ENCODE assay signal across 14 mouse cellular contexts in the genomic region with DNA sequence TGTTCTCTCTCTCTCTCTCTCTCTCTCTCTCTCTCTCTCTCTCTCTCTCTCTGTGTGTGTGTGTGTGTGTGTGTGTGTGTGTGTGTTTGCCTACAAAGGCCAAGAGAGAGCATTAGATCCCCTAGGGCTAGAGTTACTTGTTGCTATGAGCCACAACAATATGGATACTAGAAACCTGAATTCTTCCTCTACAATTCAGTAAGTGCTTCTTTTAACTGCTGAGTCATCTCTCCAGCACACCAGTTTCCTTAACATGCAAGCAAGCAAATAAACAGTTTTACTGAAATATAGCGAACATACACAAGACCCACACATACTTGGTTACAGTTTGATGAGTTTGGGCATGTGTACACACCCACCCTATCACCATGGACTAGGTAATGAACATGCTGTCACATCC.
DNase-seq lines count a peak whose midpoint lies in the region; ATAC-seq lines count a peak whose summit lies in the region.
"Had no signal": no experiment of that assay in that cellular context is flagged by ENCODE, and none has a peak within 500 bp of the region (broad histone marks: within the 10 kb centered on the region; RNA-seq: fewer than 3 reads in every experiment).

No protein-coding gene starts in this region.

- H3K4me1 ChIP-seq in forebrain, embryonic 10.5 days: peaks cover 60% of the 10 kb centered on the region
- H3K4me1 ChIP-seq in hindbrain, embryonic 14.5 days (replicated peaks; ENCODE audit: control insufficient read depth, insufficient read depth, low read length): peaks cover 38% of the 10 kb centered on the region
- peaks cover 31% of the 10 kb centered on the region for H3K4me1 ChIP-seq in neural tube, embryonic 12.5 days
- H3K4me1 ChIP-seq: liver, embryonic 13.5 days had no signal

- H3K27me3 ChIP-seq in forebrain, embryonic 10.5 days (ENCODE audit: poor library complexity, severe bottlenecking): no peaks in the 10 kb centered on the region
- no peaks in the 10 kb centered on the region for H3K27me3 ChIP-seq in hindbrain, embryonic 14.5 days (ENCODE audit: control insufficient read depth, insufficient read depth, low read length)
- H3K27me3 ChIP-seq in neural tube, embryonic 12.5 days (replicated peaks): no peaks in the 10 kb centered on the region
- H3K27me3 ChIP-seq: liver, embryonic 13.5 days had no signal

- WGBS in forebrain, embryonic 10.5 days: 96% methylated on average over 1 of the region's 1 CpGs
- WGBS in hindbrain, embryonic 14.5 days: 78% methylated on average over 1 of the region's 1 CpGs
- WGBS in neural tube, embryonic 12.5 days: 91% methylated on average over 1 of the region's 1 CpGs

- H3K27ac ChIP-seq in forebrain, embryonic 10.5 days: peak overlapping the region; percentile 88
- H3K27ac ChIP-seq in hindbrain, embryonic 14.5 days: peak overlapping the region; percentile 91
- no peak overlapping the region for H3K27ac ChIP-seq in neural tube, embryonic 12.5 days
- H3K27ac ChIP-seq: heart, embryonic 13.5 days; liver, embryonic 13.5 days had no signal

- peak; percentile 34 for DNase-seq in embryo, embryonic 10.5 days (ENCODE audit: low spot score)
- DNase-seq in embryo, embryonic 11 days: no peak
- DNase-seq in forebrain, embryonic 10.5 days (ENCODE audit: extremely low spot score, low spot score): no peak
- DNase-seq in hindbrain, embryonic 14.5 days (ENCODE audit: low spot score): peak; percentile 49
- DNase-seq in cerebellum, adult 9-10 months: no peak
- DNase-seq in gastrocnemius, postnatal 14 days: no peak
- no peak for DNase-seq in urinary bladder, postnatal 25 days (ENCODE audit: low spot score)
- DNase-seq: kidney, postnatal 36 days; liver, embryonic 13.5 days had no signal

- no peaks in the 10 kb centered on the region for H3K9me3 ChIP-seq in forebrain, embryonic 10.5 days
- no peaks in the 10 kb centered on the region for H3K9me3 ChIP-seq in hindbrain, embryonic 14.5 days (ENCODE audit: control insufficient read depth, low read length)
- H3K9me3 ChIP-seq in neural tube, embryonic 12.5 days: no peaks in the 10 kb centered on the region
- H3K9me3 ChIP-seq: heart, embryonic 13.5 days; liver, embryonic 13.5 days had no signal

- H3K4me2 ChIP-seq in hindbrain, embryonic 14.5 days (replicated peaks): no peak overlapping the region
- peak overlapping the region; percentile 32; the same call in 1 of the 2 replicates for H3K4me2 ChIP-seq in neural tube, embryonic 12.5 days (replicated peaks)
- H3K4me2 ChIP-seq: heart, embryonic 13.5 days; liver, embryonic 13.5 days had no signal

- intact Hi-C loops in gastrocnemius, postnatal 14 days (cut with DNase I; ENCODE audit: low total_unique reads): no loop called here

- no peak overlapping the region for H3K9ac ChIP-seq in hindbrain, embryonic 14.5 days
- H3K9ac ChIP-seq in neural tube, embryonic 12.5 days: no peak overlapping the region
- H3K9ac ChIP-seq: heart, embryonic 13.5 days; liver, embryonic 13.5 days had no signal

- no peak for ATAC-seq in hindbrain, embryonic 14.5 days (ENCODE audit: low FRiP score)
- 0 out of 2 replicates have a peak, but pooled peaks have one; percentile 18 for ATAC-seq in neural tube, embryonic 12.5 days (ENCODE audit: low FRiP score, low read depth)
- ATAC-seq: activated CD4-positive, CD25-positive, alpha-beta regulatory T cell, adult 4 months; inflammation-experienced regulatory T-cells, adult 6 months had no signal

- H3K4me3 ChIP-seq in forebrain, embryonic 10.5 days: peak overlapping the region; percentile 23; the same call in 1 of the 2 replicates
- H3K4me3 ChIP-seq in hindbrain, embryonic 14.5 days (replicated peaks; ENCODE audit: low read length): no peak overlapping the region
- no peak overlapping the region for H3K4me3 ChIP-seq in neural tube, embryonic 12.5 days
- H3K4me3 ChIP-seq: erythroblast, embryonic 14.5 days; heart, embryonic 13.5 days; liver, embryonic 13.5 days had no signal

- no peaks in the 10 kb centered on the region for H3K36me3 ChIP-seq in forebrain, embryonic 10.5 days (replicated peaks)
- no peaks in the 10 kb centered on the region for H3K36me3 ChIP-seq in hindbrain, embryonic 14.5 days (replicated peaks; ENCODE audit: control insufficient read depth, insufficient read depth)
- no peaks in the 10 kb centered on the region for H3K36me3 ChIP-seq in neural tube, embryonic 12.5 days
- H3K36me3 ChIP-seq: heart, embryonic 13.5 days; liver, embryonic 13.5 days had no signal

Comparison
In these comparisons a context has a peak if more than half of its experiments do, and no peak if none do; other contexts are left out.
1. DNase-seq: peak in embryo, embryonic 10.5 days (single experiment) and hindbrain, embryonic 14.5 days (single experiment); none in embryo, embryonic 11 days (single experiment), forebrain, embryonic 10.5 days (single experiment), cerebellum, adult 9-10 months (single experiment), gastrocnemius, postnatal 14 days (single experiment) and urinary bladder, postnatal 25 days (single experiment).